Mouse (Mus musculus) ES-CJ7 (cell line): Measurements from ENCODE around the gene Olfr1414.
A peak's percentile ranks its signal among the peaks of the same experiment; 100 is the strongest.
"Not testable (repeated sequence)": the region's sequence is repeated elsewhere in the genome, so short reads cannot be mapped to it uniquely, and the experiment has no call there.

Experiments
- DNase-seq: peaks from one replicate; pipeline ENCODE4 v3.0.0; 2011; ENCODE audit warnings: low read depth, low spot score

Gene Olfr1414

DNA sequence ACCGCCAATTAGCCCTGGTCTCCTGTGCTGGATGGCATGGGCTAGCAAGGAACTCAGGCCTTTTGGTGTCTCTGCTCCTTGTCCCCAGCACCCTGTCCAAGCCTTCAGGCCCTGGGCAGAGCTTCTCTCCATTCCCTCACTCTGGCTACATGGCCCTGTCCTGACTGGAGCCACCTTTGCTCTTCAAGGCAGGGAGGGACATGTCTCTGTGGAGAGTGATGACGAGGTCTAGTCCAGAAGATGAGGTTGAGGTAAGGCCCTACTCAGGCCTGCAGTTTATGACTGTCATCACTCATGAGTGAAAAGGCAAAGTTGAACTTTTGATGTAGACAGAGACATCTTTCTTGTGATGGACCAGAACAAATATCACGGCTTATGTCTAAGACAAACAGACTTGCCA, at the start of gene Olfr1414:
Olfr1414 (minus strand) TSS at position 101 of the 400 bp plus-strand sequence.
- no peak for DNase-seq

DNA sequence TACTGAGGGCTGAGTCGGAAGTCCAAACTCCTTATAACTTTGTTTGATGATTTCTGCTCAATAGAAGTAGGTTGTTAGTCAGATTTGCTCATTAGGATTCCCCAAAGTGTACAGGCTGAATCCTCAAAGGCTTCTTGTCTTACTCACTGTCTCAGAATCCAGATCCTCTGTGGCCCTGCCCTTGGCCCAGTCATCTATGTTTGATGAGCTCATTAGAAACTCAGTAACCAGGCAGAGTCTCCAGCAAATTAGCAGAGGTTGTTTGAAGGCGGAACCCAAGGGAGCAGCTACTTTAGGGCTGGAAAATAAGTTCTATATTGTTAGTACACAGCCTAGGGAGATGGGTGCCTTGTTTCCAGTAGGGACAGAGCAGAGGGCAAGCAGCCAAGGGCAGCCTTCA, 27.5 kb upstream of the Olfr1414 start:
- DNase-seq: no peak

GRCm38 (mm10) chr1:92539071-92539470, 20.6 kb upstream of the Olfr1414 start:
- no peak for DNase-seq

- DNase-seq: no peak
These were observed 18.5 kb upstream of the Olfr1414 start for GRCm38 (mm10) chr1:92536972-92537371.

DNA sequence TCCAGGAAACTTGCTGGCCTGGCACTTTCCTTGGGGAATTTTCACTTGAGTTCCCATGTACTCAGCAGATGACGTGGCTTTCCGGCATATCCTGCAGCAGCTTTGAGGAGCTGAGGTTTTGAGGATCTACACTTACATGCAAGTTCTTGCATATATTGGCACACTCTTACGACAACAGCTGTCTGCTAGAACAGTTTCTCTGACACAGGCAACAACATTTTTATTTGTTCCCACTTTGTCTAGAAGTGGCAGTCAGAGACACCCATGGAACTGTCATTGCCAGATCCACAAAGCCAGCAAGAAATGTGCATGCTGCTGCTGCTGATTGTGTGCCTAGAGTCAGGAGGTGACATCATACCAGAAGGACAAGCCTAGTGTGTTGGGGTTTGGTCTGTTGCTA, 5.3 kb upstream of the Olfr1414 start:
- DNase-seq: no peak

DNA sequence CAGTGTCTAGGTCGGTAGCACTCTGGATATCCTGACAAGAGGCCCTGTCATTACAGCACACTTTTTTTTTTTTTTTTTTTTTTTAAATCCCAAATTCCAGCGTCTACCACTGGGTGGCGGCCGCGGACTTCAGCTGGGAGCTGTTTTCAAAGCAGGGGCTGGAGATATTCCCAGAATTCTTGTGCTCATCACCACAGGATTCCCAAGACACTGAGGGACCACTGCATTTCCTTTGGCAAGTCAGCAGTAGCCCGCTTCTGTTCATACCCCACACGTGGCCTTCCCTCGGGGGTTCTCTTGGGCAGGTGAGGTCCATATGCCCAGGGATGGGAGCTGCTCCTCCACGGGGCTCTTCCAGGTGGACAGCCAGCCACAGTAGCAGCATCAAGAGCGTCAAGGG, 2.9 kb upstream of the Olfr1414 start:
- peak; percentile 71 for DNase-seq

- DNase-seq: no peak
These were observed 585 bp upstream of the Olfr1414 start for GRCm38 (mm10) chr1:92519046-92519445.

DNA sequence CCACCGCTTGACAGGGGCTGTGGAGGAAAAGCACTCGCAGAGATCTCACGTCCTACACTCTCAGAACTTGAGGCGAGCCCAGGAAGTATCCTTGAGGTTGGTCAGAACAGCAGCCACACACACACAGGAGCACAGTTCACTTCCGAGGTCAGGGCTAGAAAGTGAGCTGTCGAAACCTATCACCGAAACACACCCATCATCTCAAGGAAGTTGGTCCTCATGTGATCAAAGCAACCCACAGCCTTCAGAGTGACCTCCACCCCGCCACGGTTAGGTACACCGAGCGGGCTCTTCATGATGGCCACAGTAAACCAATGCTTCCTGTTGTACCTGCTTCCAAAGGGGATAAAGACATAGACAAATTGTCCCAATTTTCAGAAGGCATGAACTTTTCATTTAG, 3.1 kb downstream of the Olfr1414 start:
- no peak for DNase-seq

DNA sequence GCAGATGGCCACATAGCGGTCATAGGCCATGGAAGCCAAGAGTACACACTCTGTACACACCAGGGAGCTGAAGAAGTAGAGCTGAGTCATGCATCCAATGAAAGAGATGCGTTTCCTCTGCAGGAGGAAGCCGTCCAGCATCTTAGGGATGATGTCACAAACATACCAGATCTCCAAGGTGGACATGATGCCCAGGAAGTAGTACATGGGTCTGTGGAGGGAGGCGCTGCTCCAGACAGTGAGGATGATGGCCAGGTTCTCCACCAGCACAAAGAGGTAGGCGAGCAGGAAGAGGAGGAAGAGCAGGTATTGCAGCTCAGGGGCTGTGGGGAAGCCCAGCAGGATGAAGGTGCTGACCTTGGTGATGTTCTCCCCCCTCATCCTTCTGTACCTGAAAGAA, 6.8 kb downstream of the Olfr1414 start:
- not testable (repeated sequence) for DNase-seq

- DNase-seq: no peak
These were observed 22.5 kb downstream of the Olfr1414 start, which contains the start of gene Olfr1415 for GRCm38 (mm10) chr1:92496001-92496400. TSS of gene Olfr1415 (minus strand) at chr1:92496101.

- no peak for DNase-seq
These were observed 33.4 kb downstream of the Olfr1414 start, which contains the start of gene Olfr1416 for GRCm38 (mm10) chr1:92485013-92485412. TSS of gene Olfr1416 (minus strand) at chr1:92485113.

DNA sequence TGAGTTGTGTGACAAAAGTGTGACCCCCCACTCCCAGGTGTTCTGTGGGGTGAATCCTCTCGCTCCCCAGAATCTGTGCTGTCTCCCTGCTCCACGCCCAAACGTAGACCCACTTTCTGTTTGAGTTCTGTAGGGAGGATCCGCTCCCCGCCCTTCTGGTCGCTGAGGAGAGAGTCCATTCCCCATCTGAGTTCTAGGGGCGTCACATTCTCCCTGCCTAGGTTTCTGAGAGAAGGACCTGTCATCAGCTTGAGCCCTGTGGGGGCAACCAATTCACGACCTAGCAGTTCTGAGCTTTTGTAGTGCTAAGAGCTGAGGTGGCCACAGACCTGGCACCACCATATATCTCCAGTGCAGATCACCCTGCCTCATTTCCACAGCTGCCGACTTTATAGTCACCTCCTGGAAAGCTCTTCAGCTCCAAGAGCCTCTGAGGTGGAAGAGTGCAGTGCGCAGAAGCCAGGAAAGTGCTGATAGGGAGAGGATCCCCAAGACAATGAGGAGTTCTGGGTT, 44.3 kb downstream of the Olfr1414 start:
- DNase-seq: peak; percentile 37

DNA sequence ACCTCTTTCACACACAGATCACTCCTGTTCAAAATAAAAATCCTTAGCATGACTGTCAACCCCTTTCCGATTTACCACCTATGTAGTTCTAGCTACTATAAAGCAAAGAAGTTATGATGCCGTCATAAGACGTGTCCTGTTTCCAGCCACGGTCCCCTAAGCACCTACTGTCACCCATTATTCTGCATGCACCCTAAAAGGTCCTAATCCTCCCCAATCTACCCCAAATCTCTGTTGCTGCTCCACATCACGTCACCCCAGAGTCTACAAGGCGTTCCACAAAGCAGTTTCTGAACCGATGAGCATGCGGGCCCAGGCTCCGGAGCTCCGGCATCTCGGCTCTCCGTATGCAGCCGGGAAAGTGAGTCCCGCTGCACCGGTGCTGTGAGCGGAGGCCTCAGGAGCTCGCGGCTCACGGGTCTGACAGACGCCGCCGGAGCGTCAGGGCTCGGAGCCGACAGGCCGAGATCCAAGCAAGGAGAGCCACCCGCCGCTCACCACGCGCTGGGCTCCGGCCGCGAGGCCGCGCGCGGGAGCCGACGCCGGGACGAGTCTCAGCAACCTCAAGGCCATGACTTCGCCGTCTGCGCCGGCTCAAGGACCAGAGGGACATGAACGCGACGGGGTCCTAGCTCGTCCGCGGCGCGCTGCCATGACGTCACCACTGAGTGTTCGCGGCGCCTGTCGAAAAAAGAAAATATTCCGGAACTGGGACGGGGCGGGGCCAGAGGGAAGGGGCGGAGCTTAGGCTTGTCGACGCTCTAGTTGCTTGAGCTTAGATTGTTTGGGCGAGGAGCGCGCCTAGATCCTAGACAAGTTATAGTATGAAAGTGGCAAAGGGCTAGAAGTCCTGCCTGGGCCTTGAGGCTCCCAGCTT, 45.1 kb downstream of the Olfr1414 start, which contains the start of gene Ndufa10:
Ndufa10 (minus strand) TSS at position 696 of the 877 bp plus-strand sequence.
- DNase-seq: peak; percentile 95

- DNase-seq: no peak
These were observed 49.6 kb downstream of the Olfr1414 start for GRCm38 (mm10) chr1:92468891-92469290.

DNA sequence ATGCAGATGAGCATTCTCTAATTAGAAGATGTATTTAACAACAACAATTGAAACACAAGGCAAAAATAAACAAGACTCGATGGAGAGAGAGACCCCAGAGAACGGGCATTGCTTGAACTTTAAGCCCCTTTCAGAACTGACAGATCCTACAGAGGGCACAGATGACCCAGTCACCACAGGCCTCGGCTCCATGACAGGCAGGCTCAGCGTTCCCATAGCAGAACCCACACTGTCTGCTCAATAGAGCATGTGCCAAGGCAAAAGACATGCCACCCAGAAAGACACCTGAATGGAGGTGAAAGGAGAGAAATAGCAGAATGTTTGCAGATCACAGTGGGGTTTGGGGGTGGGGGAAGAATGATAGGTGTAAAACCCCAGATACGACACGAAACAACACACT, 60.0 kb downstream of the Olfr1414 start:
- DNase-seq: no peak

GRCm38 (mm10) chr1:92457758-92458157, 60.7 kb downstream of the Olfr1414 start:
- DNase-seq: no peak
